Mouse (Mus musculus) kidney, adult 2 months (tissue): ENCODE results near the gene Tmem151b.

Experiments used
- CTCF ChIP-seq: fragments of 200-500 bp; conservative IDR thresholded peaks from 2 replicates; pipeline ENCODE4 v1.5.1; 2011; ENCODE audit warnings: low read depth, mild to moderate bottlenecking, control low read depth, low read length, moderate library complexity, mixed read lengths; ENCODE audit not compliant: insufficient read depth, insufficient read length
- POLR2A ChIP-seq: fragments of 200-500 bp; IDR thresholded peaks from one replicate; pipeline ENCODE4 v1.6.1; 2011; ENCODE audit warnings: low read depth, low read length, control low read depth

- TF ChIP-seq POLR2A (no peak), CTCF (no peak)
Measured at GRCm38 (mm10) chr17:45542705-45543104, 6.8 kb downstream of the Tmem151b start.
